Mouse (Mus musculus): ENCODE measurements around the gene Smco2.

GRCm38 (mm10) chr6:146865701-146866100, 15.8 kb downstream of the Smco2 start:
- 0 out of 2 replicates have a peak, but pooled peaks have one; percentile 16 for TF ChIP-seq CTCF (IDR thresholded peaks at IDR 0.05; ENCODE audit: control insufficient read depth, insufficient read depth, low read length)
- TF ChIP-seq POLR2A (IDR thresholded peaks at IDR 0.05; ENCODE audit: borderline replicate concordance, control insufficient read depth, low read depth, low read length): no peak

Measured in bone marrow, adult 2 months (tissue).